Mouse (Mus musculus) forebrain, embryonic 14.5 days (tissue): Measurements from ENCODE around the gene Usp5. TPM values are rescaled to one million over a fixed set of nuclear protein-coding genes. Genes with fewer than 3 reads are reported as not detected.

Source experiments
- ATAC-seq: fragments of 200-750 bp; cut with Nextera tagmentation; 2 replicates; pipeline ENCODE4 v1.8.0; 2017; ENCODE audit warnings: mild to moderate bottlenecking, moderate library complexity
- DNase-seq: peaks from one replicate; pipeline ENCODE4 v3.0.0-alpha.2; 2015; ENCODE audit warnings: low spot score
- H3K27ac ChIP-seq: fragments of 300-500 bp; sonication (generic); 2 replicates; pipeline ENCODE4 v1.5.1; 2014; ENCODE audit warnings: low read depth, mild to moderate bottlenecking, control low read depth, low read length, moderate library complexity
- H3K27me3 ChIP-seq: fragments of 300-500 bp; sonication (generic); replicated peaks from 2 replicates; pipeline ENCODE4 v1.6.1; 2014; ENCODE audit warnings: low read length, control low read depth, mixed read lengths; ENCODE audit not compliant: control insufficient read depth, insufficient read depth
- H3K36me3 ChIP-seq: fragments of 300-500 bp; sonication (generic); 2 replicates; pipeline ENCODE4 v1.6.1; 2014; ENCODE audit warnings: low read length, control low read depth; ENCODE audit not compliant: control insufficient read depth, insufficient read depth
- H3K4me1 ChIP-seq: fragments of 300-500 bp; sonication (generic); 2 replicates; pipeline ENCODE4 v1.6.1; 2014; ENCODE audit warnings: antibody characterized with exemption, low read length, control low read depth; ENCODE audit not compliant: control insufficient read depth, insufficient read depth
- H3K4me2 ChIP-seq: fragments of 300-500 bp; sonication (generic); 2 replicates; pipeline ENCODE4 v1.6.1; 2014; ENCODE audit warnings: mild to moderate bottlenecking, control low read depth, low read length
- H3K4me3 ChIP-seq: fragments of 300-500 bp; sonication (generic); 2 replicates; pipeline ENCODE4 v1.5.1; 2014; ENCODE audit warnings: low read depth, low read length, control low read depth
- H3K9ac ChIP-seq: fragments of 300-500 bp; sonication (generic); 2 replicates; pipeline ENCODE4 v1.6.1; 2014; ENCODE audit warnings: mild to moderate bottlenecking, low read length, control low read depth, moderate library complexity
- H3K9me3 ChIP-seq: fragments of 300-500 bp; sonication (generic); replicated peaks from 2 replicates; pipeline ENCODE4 v1.6.1; 2016; ENCODE audit warnings: low read length, control low read depth, mixed read lengths; ENCODE audit not compliant: control insufficient read depth
- WGBS: fragments of 180-500 bp; shearing (Covaris S2); extraction: QIAGEN DNeasy Blood & Tissue Kit; methylation state at CpG from one replicate; pipeline ENCODE4 v1.1.7; 2014; 5-methylcytosine and 5-hydroxymethylcytosine counted together
- polyA plus RNA-seq: library from polyadenylated mRNA; unstranded; fragments of >200 nt; fragmentation: Nextera tagmentation; extraction: Ambion mirVana; gene quantifications from 2 replicates; pipeline ENCODE4 v1.2.1, GENCODE M21; 2014

Usp5 gene
- polyA plus RNA-seq, 1 experiment from 2014 or later: 154 TPM

DNA sequence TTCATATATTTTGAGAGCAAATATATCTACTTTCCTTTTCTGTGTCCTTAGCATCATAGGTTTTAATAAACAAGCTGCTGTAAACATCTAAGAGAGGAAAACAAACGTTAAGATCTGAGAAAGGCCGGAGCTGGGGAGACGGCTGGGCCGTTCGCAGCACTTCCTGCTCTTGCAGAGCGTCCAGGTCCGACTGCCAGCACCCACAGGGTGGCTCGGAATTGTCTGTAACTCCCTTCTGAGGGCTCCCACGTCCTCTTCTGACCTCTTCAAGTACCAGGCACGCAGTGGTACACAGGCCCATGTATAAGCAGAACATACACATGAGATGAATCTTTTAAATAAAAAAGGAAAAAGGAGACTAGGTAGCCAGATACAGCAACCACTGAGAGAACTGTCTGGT lies 41.6 kb downstream of the Usp5 start:
- Histone ChIP-seq H3K27me3 (no peaks in the 10 kb centered on the region), H3K36me3 (no peaks in the 10 kb centered on the region), H3K4me3 (no peak overlapping the region), H3K4me1 (no peaks in the 10 kb centered on the region), H3K9ac (no peak overlapping the region), H3K27ac (no peak overlapping the region), H3K4me2 (no peak overlapping the region), H3K9me3 (no peaks in the 10 kb centered on the region)
- WGBS: 86% methylated on average over 10 of the region's 10 CpGs
- no peak for ATAC-seq
- DNase-seq: no peak

DNA sequence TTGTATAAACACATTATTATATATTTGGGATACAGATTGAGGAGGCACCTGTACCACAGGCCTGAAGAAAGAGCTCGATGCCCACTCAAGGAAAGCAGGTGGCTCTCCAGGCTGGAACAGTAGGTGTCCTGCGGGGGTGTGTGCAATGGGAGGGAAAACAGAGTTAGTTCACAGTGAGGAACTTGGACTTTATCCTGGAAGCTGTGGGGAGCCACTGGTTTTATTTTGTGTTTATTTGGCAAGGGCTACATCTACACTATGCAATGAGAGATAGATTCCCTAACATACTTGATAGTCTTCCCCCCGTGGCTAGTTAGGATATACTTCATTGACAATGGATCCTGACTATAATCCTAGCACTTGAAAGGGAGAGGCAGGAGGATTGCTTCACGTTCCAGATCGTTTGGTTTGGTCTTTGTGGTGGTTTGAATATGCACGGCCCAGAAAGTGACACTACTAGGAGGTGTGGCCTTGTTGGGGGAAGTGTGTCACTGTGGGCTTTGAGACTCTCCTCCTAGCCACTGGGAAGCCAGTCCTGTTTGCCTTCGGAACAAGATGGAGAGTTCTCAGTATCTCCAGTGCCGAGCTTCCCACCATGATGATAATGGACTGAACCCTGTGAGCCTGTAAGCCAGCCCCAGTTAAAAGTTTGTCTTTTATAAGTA lies 42.4 kb downstream of the Usp5 start:
- ATAC-seq: no peak

DNA sequence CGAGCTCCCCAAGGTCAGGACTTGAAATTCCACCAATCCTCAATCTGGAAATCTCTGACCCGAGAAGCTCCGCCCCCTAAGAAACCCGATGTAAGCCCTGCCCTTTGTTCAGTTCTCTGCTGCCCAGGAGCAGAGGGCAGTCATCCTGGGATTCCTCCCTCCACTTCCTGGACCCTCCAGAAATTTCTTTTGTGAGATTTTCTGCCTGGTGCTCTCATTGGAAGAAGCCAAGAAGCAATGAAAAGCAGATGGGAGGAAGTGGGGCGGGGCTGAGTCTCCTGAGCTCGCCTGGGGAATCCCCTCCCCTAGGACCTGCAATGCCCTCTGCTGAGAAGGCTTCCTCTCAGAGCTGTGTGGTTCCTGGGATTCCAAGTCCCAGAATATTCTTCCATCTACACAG lies 46.8 kb downstream of the Usp5 start:
- H3K9ac ChIP-seq: no peak overlapping the region
- H3K4me2 ChIP-seq: no peak overlapping the region; the same call in 1 of the 2 replicates
- no peak for ATAC-seq
- H3K4me1 ChIP-seq: peaks cover 2% of the 10 kb centered on the region; the same call in 1 of the 2 replicates
- 23% methylated on average over 6 of the region's 6 CpGs for WGBS
- no peak for DNase-seq
- H3K36me3 ChIP-seq: no peaks in the 10 kb centered on the region
- no peaks in the 10 kb centered on the region for H3K27me3 ChIP-seq
- no peak overlapping the region for H3K4me3 ChIP-seq
- H3K9me3 ChIP-seq: no peaks in the 10 kb centered on the region
- no peak overlapping the region for H3K27ac ChIP-seq

More for the DNA sequence above, 42.4 kb downstream of the Usp5 start:
- Histone ChIP-seq H3K4me3 (no peak overlapping the region), H3K9me3 (no peaks in the 10 kb centered on the region), H3K4me1 (0 out of 2 replicates have a peak, but pooled peaks cover 2% of the 10 kb centered on the region), H3K27me3 (no peaks in the 10 kb centered on the region), H3K36me3 (no peaks in the 10 kb centered on the region), H3K4me2 (no peak overlapping the region), H3K9ac (no peak overlapping the region), H3K27ac (no peak overlapping the region)
- 48% methylated on average over 8 of the region's 8 CpGs for WGBS
- DNase-seq: no peak

DNA sequence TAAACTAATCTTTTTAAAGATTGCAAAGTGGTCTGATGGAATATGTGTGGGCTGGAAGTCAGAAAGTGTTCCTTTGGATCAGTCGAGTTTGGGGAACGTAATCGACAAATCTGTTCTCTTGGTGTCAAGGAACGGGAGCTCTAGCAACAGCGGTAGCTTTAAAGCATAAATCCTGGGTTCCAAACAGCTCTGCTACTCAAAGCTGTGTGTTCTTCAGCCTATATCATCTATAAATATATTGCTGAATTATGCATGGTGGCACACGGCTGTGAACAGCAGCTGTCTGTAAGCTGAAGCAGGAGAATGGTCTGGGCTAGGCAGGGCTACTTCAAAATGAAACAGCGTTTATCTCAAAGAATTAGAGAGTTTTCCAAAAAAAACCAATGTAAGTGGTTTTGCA lies 48.4 kb downstream of the Usp5 start:
- Histone ChIP-seq H3K36me3 (no peaks in the 10 kb centered on the region), H3K27ac (no peak overlapping the region), H3K9me3 (no peaks in the 10 kb centered on the region), H3K4me3 (no peak overlapping the region), H3K4me1 (peaks cover 2% of the 10 kb centered on the region; the same call in 1 of the 2 replicates), H3K4me2 (no peak overlapping the region), H3K27me3 (no peaks in the 10 kb centered on the region), H3K9ac (no peak overlapping the region)
- no peak for ATAC-seq
- DNase-seq: no peak
- WGBS: 86% methylated on average over 7 of the region's 7 CpGs

DNA sequence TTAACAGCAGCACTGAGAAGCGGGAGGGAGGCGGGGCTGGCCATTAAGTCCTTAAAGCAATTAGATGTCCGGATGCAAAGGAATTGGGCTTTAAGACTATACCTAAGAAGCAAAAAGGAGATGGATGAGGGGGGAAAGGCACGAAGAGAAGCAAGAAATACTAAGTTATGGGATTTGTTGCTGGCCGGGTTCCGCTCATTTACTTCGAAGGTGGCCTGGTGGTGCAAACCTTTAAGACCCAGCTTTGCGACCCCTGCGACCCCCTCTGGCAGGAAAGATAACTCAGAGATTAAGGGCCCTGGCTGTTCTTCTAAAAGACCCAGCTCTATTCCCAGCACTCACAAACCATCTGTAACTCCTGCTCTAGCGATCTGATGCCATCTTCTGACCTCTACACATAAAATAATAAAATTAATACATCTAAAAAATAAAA lies 49.3 kb downstream of the Usp5 start:
- DNase-seq (no peak), ATAC-seq (0 out of 2 replicates have a peak, but pooled peaks have one; percentile 25)
- Histone ChIP-seq H3K27me3 (no peaks in the 10 kb centered on the region), H3K4me2 (peak overlapping the region; percentile 66), H3K9ac (peak overlapping the region; percentile 1; the same call in 1 of the 2 replicates), H3K27ac (no peak overlapping the region), H3K9me3 (no peaks in the 10 kb centered on the region), H3K4me1 (peaks cover 2% of the 10 kb centered on the region; the same call in 1 of the 2 replicates), H3K4me3 (peak overlapping the region; percentile 29), H3K36me3 (no peaks in the 10 kb centered on the region)
- 1% methylated on average over 10 of the region's 10 CpGs for WGBS

DNA sequence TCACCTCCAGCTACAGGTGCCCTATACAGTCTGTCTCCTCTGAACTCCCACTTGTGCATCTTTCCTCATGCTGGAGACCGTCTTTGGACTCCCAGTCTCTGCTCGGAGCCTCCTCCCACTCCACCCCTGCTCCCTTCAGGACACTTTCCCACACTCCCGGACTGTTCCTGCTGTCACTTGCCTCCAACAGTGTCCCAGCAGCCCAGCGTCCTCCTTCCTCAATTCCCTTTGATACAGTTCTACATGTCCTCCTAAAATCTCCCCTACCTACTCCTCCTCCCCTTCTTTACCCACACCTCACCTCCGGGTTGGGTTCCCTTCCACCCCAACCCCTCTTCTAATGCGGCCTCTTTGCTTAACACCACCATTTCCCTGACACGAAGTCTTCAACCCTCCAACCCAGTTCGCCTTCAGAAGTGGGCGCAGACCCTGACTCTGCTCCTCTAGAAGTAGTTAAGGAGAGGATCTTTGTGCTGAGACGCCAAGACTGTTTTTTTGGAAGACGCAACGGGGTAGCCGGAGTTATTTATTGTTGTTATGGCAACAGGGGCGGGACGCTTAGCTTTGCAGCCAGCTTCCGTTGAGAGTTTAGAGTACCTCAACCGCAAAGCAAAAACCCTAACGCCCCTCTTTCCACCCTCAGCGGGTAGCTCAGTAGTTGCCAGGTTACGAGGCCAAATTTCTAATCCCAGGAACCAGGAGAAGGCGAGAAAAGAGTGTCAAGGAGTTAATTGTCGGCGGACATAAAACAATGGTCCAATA lies 49.9 kb downstream of the Usp5 start, which contains the start of gene Lrrc23:
Gene Lrrc23 (minus strand): TSS at position 506 of the 762 bp plus-strand sequence.
- Histone ChIP-seq H3K4me1 (peaks cover 2% of the 10 kb centered on the region; the same call in 1 of the 2 replicates), H3K9ac (peak within 1 kb of the TSS; percentile 1; the same call in 1 of the 2 replicates), H3K36me3 (no peaks in the 10 kb centered on the region), H3K27ac (no peak within 1 kb of the TSS), H3K4me2 (peak within 1 kb of the TSS; percentile 66), H3K27me3 (no peaks in the 10 kb centered on the region), H3K9me3 (no peaks in the 10 kb centered on the region), H3K4me3 (peak within 1 kb of the TSS; percentile 29)
- ATAC-seq (peak; percentile 71), DNase-seq (peak; percentile 80)
- WGBS: 2% methylated on average over 23 of the region's 23 CpGs

DNA sequence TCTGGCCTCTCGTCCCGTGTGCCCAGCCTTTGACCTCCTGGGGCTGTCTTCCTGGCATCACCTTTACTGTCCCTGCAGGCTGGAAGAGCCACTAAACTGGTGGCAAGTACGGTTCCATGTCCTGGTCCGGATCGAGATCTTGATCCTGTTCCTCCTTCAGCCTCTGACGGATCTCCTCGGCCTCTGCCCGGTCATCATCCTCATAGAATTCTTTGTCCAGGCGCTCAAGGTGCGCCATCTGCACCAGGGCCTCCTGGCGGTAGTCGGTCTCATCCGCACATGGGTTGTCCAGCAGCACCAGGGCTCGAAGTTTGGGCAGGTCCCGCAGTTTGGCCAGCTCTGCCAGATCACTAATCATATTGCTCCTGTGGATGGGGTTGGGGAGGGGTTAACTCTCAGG lies 58.8 kb downstream of the Usp5 start:
- no peaks in the 10 kb centered on the region for H3K36me3 ChIP-seq
- ATAC-seq (no peak), DNase-seq (no peak)
- H3K4me3 ChIP-seq: no peak overlapping the region
- WGBS: 92% methylated on average over 15 of the region's 15 CpGs
- no peak overlapping the region for H3K9ac ChIP-seq
- no peaks in the 10 kb centered on the region for H3K27me3 ChIP-seq
- H3K4me1 ChIP-seq: peaks cover 5% of the 10 kb centered on the region
- H3K4me2 ChIP-seq: no peak overlapping the region
- no peak overlapping the region for H3K27ac ChIP-seq
- no peaks in the 10 kb centered on the region for H3K9me3 ChIP-seq

DNA sequence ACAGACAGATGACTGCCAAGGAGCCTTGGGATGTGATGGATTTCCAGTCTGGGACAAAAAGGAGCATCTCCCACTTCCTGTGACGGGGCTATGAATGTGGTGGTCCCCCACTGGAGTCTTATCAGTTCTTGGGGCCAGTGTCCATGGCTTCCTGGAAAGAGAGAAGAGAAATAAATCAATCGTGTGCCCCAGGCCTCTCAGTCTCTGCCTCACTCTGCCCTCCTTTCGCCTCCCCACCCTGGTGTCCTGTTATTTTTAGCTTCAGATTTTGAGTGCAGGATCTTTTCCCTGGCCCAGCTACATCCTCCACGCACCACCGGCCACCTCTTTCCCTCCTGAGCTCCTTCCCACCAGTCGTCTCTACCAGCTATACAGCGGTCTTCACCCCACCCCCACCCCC lies 59.3 kb downstream of the Usp5 start:
- peak overlapping the region; percentile 71 for H3K9ac ChIP-seq
- H3K4me3 ChIP-seq: peak overlapping the region; percentile 43
- H3K9me3 ChIP-seq: no peaks in the 10 kb centered on the region
- peak overlapping the region; percentile 77 for H3K4me2 ChIP-seq
- 61% methylated on average over 7 of the region's 7 CpGs for WGBS
- no peak overlapping the region for H3K27ac ChIP-seq
- H3K36me3 ChIP-seq: no peaks in the 10 kb centered on the region
- DNase-seq: no peak
- no peaks in the 10 kb centered on the region for H3K27me3 ChIP-seq
- ATAC-seq: no peak
- H3K4me1 ChIP-seq: peaks cover 5% of the 10 kb centered on the region
